Mouse (Mus musculus) telencephalon, adult 2 months (tissue): Measurements from ENCODE around the gene Wwp2.
A peak's percentile ranks its signal among the peaks of the same experiment; 100 is the strongest.
"Not testable (repeated sequence)": the region's sequence is repeated elsewhere in the genome, so short reads cannot be mapped to it uniquely, and the experiment has no call there.

Source experiments
- DNase-seq: peaks from one replicate; pipeline ENCODE4 v3.0.0-alpha.2; 2011; ENCODE audit warnings: low read depth, low spot score

Wwp2 gene

GRCm38 (mm10) chr8:107475613-107476012, 39.4 kb downstream of the Wwp2 start:
- DNase-seq, result peak; percentile 70

DNA sequence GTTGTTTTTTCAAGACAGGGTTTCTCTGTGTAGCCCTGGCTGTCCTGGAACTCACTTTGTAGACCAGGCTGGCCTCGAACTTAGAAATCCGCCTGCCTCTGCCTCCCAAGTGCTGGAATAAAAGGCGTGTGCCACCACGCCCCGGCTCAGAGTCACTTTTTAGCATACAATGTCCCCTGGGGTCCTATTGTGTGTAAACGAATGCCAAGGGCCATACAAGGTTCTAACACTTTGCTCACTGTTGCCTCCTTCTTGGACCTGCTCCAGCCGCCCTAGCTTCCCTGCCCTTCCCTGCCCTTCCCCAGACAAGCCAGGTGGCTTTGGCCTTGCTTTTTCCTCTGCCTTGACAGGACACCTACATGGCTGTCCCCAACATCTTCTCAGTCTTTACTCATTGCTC, 40.6 kb downstream of the Wwp2 start:
- DNase-seq, result not testable (repeated sequence)

- no peak for DNase-seq
Observed at GRCm38 (mm10) chr8:107478728-107479127, 42.6 kb downstream of the Wwp2 start.

- DNase-seq, result no peak
Observed at GRCm38 (mm10) chr8:107480436-107480835, 44.3 kb downstream of the Wwp2 start.

DNA sequence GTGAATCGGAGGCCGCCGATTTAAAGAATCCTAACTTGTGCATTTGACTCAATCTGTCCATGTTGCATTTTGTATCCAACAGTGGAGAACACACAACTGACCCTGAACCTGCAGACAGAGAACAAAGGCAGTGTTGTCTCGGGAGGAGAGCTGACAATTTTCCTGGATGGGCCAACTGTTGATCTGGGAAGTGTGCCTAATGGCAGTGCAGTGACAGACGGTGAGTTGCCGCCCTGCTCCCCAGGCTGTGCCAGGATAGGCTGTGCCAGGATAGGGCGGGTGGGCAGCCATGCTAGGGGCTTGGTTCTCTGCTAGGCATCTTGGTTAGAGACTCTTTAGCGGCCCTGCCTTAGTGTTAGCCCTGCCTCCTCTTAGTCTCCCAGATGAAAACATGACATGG, 47.1 kb downstream of the Wwp2 start:
- no peak for DNase-seq

- DNase-seq, result no peak
Observed at GRCm38 (mm10) chr8:107484956-107485355, 48.8 kb downstream of the Wwp2 start.

GRCm38 (mm10) chr8:107488551-107488950, 52.4 kb downstream of the Wwp2 start:
- DNase-seq, result no peak

DNA sequence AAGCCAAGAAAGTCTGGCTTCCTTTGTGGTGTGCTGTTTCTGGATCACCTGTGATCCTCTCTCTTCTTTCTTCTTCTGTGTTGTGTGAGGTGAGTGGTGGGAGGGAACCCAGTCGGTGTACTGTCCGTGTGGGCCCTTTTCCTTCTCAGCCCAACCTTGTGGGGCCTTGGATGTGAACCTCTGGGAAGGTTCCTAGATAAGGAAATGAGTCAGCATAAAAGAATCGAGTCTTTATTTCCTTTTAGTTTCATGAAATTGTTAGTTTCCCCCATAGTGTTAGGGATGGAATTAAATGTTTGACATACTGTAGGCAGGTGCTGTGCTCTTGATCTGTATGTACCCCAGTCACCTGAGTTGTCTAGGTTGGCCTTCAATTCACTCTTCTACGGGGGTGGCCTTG, 52.9 kb downstream of the Wwp2 start:
- DNase-seq, result no peak

- no peak for DNase-seq
Observed at GRCm38 (mm10) chr8:107489921-107490320, 53.8 kb downstream of the Wwp2 start.

DNA sequence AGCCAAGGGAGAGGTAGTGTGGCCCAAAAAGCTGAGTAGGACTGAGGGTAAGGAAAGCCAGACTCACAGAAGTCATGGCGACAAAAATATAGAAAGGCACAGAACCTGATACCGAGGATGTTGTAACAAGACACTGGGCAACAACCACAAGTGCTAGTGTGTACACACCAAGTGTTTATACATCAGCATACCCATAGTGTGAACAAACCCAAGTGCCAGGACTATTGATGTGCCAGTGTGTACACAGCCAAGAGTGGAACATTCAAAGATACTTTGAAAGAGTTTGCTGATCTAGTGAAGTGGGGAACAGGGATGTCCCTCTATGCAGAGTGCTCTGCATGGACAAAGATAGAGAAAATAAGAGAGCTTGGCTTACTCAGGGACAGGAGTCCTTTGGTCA, 54.5 kb downstream of the Wwp2 start:
- DNase-seq, result no peak

DNA sequence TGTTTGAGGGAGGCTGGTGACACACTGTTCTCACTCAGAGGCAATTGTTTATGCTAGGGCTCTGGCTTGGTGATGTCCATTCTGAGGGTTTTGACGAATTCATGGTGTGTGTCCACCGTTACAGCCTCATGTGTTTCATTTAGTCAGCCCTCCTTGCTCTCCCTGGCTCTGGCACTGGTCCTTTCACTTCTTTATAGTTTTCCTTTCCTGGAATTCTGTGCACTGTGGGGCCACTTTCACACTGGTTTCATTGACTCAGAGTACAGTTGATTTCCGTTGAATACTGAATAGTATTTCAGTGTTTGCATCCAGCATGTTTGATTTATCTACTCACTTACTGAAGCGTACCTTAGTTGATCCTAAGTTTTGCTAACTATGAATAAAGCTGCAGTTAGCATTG, 55.0 kb downstream of the Wwp2 start:
- no peak for DNase-seq

GRCm38 (mm10) chr8:107491831-107492230, 55.7 kb downstream of the Wwp2 start:
- DNase-seq, result no peak

DNA sequence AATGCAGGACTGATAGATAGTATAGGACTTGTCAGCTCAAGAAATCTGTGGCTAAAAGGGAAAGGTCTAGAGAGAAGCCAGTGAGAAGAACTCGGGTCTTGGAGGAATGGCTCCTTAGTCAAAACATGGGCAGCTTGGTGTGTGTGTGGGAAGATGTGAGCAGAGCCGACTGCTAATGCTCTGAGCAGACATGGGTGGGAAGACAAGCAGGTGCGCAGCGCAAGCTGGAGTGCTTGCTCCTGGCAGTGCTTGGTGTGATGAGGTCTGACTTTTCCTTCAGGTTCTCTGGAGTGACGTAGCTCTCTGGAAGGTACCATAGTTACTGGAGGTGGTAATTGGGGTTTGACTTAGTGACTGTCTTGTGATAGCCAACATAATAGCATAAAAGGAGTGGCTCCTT, 56.6 kb downstream of the Wwp2 start:
- no peak for DNase-seq

- DNase-seq, result no peak
Observed at GRCm38 (mm10) chr8:107495425-107495824, 59.3 kb downstream of the Wwp2 start.

- no peak for DNase-seq
Observed at GRCm38 (mm10) chr8:107497708-107498107, 61.5 kb downstream of the Wwp2 start.

DNA sequence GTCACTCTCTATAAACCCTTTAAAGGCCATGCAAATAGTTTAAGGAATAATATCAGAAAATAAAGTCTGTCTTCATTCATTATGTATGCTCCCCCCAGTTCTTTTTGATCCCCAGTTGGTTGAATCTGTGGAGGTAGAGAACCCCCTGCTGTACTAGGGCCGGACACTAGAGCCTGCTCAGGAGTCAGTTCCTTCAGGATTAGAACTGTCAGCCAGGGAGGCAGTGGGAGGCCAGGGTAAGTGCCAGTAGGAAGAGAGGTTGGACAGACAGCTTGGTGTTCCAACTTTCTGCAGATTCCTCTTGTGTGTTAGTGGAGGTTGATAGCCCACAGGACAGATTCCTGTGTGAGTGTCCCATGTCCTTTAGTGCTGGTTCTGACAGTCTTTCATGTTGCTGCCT, 62.2 kb downstream of the Wwp2 start:
- no peak for DNase-seq

DNA sequence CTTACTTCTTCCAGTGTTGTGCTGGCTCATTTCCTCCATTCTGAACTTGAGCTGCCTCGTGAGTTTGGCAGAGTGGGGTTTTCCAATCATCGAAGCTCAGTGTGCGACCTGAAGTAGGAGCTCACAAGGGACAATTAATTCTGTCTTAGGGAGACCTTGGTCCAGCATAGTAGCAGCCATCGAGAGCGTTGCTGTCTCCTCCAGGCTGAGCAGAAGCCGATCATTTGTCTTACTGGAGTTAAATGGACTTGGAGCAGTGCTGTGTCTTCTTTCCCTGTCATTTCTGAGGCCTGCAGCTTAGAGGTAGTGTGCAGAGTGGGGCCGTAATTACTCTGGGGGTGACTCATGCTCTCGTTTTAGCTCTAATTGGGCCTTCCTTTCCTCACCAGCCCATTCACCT, 62.6 kb downstream of the Wwp2 start:
- no peak for DNase-seq

DNA sequence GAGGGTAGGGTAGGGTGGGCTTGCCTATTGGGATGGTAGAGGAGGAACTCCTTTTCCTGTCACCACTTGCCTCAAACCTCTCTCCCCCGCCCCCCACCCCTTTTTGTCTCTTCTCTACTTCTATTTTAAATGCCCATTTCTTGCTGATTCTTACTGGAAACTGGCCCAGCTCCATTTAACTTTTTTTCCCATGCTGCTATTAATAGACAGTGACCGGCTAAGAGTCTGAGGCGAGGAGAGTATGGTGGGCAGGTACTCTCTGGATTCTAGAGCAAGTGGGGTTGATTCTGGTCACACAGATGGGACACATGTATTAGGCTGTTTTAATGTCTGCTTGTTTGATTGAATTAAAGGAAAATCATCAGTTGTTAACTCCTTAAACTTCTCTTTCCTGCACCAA, 63.4 kb downstream of the Wwp2 start:
- no peak for DNase-seq

DNA sequence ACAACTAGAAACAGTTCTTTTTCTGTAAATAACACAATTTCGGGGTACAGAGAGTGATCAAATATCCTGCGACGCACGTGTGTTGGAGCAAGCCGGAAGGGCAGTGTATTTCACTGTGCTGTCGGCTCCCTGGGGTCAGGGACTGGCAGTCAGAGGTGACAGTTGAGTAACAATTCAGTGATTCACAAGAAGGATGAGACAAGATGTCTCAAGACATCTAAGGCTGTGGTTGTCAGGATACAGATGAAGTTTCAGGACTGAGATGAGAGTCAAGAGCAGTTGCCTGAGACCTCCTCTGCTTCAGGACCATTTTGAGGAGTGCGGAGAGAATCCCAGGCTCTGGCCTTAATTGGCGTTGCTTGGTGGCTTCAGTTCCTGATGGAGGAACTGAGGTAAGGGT, 66.2 kb downstream of the Wwp2 start:
- DNase-seq, result no peak

DNA sequence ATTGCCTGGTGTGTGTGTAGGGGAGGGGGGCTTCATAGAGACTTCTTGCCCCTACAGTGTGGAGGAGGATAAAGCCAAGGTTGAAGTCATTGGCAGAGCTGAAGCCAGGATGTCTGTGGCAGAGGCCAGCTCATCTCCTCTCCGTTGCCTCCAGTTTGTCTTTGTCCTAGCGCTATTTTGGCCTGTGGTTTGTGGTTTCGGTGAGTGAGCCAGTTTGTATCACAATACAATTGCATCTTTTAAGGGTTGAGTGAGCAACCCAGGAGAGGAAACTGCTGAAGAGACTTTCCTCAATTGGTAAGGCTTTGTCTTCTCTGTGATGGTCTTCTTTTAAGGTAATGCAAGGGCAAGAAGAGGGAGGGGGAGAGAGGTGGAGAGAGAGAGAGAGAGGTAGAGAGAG, 66.8 kb downstream of the Wwp2 start:
- DNase-seq, result no peak

DNA sequence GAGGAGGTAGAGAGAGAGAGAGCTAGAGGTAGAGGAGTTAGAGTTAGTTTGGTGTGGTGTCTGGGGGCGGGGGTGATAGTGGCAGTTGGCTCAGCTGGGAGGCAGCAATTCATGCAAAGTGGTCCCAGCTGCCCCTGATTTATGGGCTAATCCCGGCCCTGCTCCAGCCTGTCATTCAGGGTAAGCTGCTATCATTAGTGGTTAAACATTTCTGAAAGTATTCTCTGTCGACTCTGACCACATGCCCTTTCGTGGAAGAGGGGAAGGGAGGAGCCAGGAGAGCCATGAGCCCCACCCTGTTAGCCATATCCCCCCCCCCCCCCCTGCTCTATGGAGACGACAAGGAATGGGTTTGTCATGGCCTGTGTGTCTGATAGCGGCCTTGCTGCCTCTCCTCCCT, 67.2 kb downstream of the Wwp2 start:
- no peak for DNase-seq

- no peak for DNase-seq
Observed at GRCm38 (mm10) chr8:107504239-107504985, 68.2 kb downstream of the Wwp2 start.

GRCm38 (mm10) chr8:107505271-107505670, 69.1 kb downstream of the Wwp2 start:
- no peak for DNase-seq

DNA sequence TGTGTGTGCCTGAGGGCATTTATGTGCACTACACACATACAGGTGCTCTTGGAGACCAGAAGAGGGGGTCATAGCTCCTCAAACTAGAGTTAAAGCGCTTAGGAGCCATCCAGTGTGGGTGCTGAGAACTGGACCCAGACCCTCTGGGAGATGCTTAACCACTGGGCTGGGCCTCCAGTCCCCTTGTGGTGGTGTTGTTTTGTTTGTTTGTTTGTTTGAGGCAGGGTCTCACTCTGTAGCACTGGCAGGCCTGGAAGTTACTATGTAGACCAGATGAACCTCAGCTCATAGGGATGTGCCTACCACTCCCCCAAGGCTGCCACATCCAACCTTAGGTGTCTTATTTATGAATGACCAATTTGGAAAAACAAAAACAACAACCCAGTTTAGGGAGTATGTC, 70.9 kb downstream of the Wwp2 start:
- no peak for DNase-seq
